Mouse (Mus musculus) gastrocnemius, postnatal 36 days (tissue): Measurements from ENCODE around the gene Entpd8. TPM values are rescaled to one million over a fixed set of nuclear protein-coding genes. Genes with fewer than 3 reads are reported as not detected.

Experiments used
- DNase-seq, 2 experiments: peaks; one replicate each; pipeline ENCODE4 v3.0.0; 2022
- intact Hi-C: fragments of 180-260 bp; cut with DNase I; formaldehyde crosslinking; loops from one replicate; pipeline ENCODE4 v1.15.1; 2025
- microRNA-seq, 2 experiments: library from miRNA; unstranded; fragments of <30 nt; microRNA quantifications; one replicate each; pipeline ENCODE4 v1.2.0; 2021
- total RNA-seq, 2 experiments: library from RNA; stranded (reverse); gene quantifications; 2 replicates each; pipeline ENCODE4 v1.2.3; 2021

Entpd8 gene
- total RNA-seq, 2 experiments from 2014 or later = 0.23 TPM; not detected in 1

DNA sequence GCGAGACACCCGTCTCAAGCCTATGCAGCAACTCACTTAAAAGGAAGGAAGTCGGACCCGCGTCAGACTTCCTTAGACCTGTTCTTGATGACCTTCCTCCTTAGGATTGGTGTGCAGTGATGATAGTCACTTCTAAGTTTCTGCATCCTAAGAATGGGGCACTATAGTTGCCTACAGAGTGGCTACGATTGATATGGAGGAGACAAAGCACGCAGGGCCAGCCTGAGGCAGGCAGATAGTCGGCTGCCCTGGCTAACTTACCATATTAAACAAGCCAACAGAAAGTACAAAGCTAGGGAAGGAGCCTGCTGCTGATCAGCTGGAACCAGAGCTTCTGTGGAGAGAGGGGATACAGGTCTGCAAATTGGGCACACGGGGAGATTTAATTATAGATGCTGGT is 51.5 kb downstream of the Entpd8 start:
- intact Hi-C loops = no loop called here
- no peak for DNase-seq

Small RNA genes within 50 kb of the gene (microRNA-seq; reads per million reads assigned to microRNA genes)
- gene Gm24328 (0 reads per million in 2 experiments), gene Mir7664 (0 reads per million in 2 experiments)

Other genes with a start within 250 kb of the Entpd8 start
- gene Ehmt1, start 160.7 kb upstream of the Entpd8 start, total RNA-seq = 10 to 100 TPM; 22.4 to 28.8 TPM
- 1 to 10 TPM; 2.2 to 2.4 TPM for gene Arrdc1, start 145.1 kb upstream of the Entpd8 start, total RNA-seq
- 10 to 100 TPM; 19.4 to 19.5 TPM for gene Zmynd19, start 130.5 kb upstream of the Entpd8 start, total RNA-seq
- 1 to 10 TPM; 3.1 to 3.5 TPM for gene Dph7, start 117.9 kb upstream of the Entpd8 start, total RNA-seq
- 10 to 100 TPM; 35.7 to 38.7 TPM for gene Mrpl41, start 105.2 kb upstream of the Entpd8 start, total RNA-seq
- 10 to 100 TPM; 33.2 to 43.0 TPM for gene Pnpla7, start 104.3 kb upstream of the Entpd8 start, total RNA-seq
- gene Nsmf, start 25.9 kb upstream of the Entpd8 start, total RNA-seq = 10 to 100 TPM in 1 of 2 experiments, 1 to 10 TPM in 1; 7.9 to 10.7 TPM
- gene Noxa1, start 14.8 kb downstream of the Entpd8 start, total RNA-seq = not detected
- gene Nrarp, start 100.5 kb downstream of the Entpd8 start, total RNA-seq = 1 to 10 TPM; 5.9 to 6.7 TPM
- gene Tor4a, start 116.6 kb downstream of the Entpd8 start, total RNA-seq = 1 to 10 TPM in 1 of 2 experiments, under 1 TPM in 1; 0.54 to 1.2 TPM
- gene Nelfb, start 131.2 kb downstream of the Entpd8 start, total RNA-seq = 10 to 100 TPM; 18.2 to 19.5 TPM
- gene Stpg3, start 134.3 kb downstream of the Entpd8 start, total RNA-seq = not detected
- gene Fam166a, start 138.4 kb downstream of the Entpd8 start, total RNA-seq = not detected
- 100 to 1,000 TPM; 189 to 229 TPM for gene Tubb4b, start 144.4 kb downstream of the Entpd8 start, total RNA-seq
- not detected for gene Slc34a3, start 154.1 kb downstream of the Entpd8 start, total RNA-seq
- not detected for gene Rnf224, start 156.5 kb downstream of the Entpd8 start, total RNA-seq
- gene Rnf208, start 162.0 kb downstream of the Entpd8 start, total RNA-seq = under 1 TPM; 0.84 to 0.91 TPM
- not detected for gene Cysrt1, start 162.1 kb downstream of the Entpd8 start, total RNA-seq
- gene AL732309.1, start 166.6 kb downstream of the Entpd8 start, total RNA-seq = 1 to 10 TPM in 1 of 2 experiments, under 1 TPM in 1; 0.39 to 1.1 TPM
- 10 to 100 TPM; 10.4 to 12.0 TPM for gene Tmem203, start 175.1 kb downstream of the Entpd8 start, total RNA-seq
- 1 to 10 TPM; 3.8 to 4.5 TPM for gene Tprn, start 182.3 kb downstream of the Entpd8 start, total RNA-seq
- 10 to 100 TPM; 25.8 to 25.9 TPM for gene Ssna1, start 192.1 kb downstream of the Entpd8 start, total RNA-seq
- 10 to 100 TPM; 27.0 to 27.8 TPM for gene Anapc2, start 192.2 kb downstream of the Entpd8 start, total RNA-seq
- not detected for gene Tmem210, start 207.8 kb downstream of the Entpd8 start, total RNA-seq
- gene Lrrc26, start 209.6 kb downstream of the Entpd8 start, total RNA-seq = not detected
- gene Grin1, start 238.9 kb downstream of the Entpd8 start, total RNA-seq = not detected